Mouse (Mus musculus) left cerebral cortex, postnatal 10 days (tissue): ENCODE measurements around the gene Syt2. TPM values are rescaled to one million over a fixed set of nuclear protein-coding genes. Genes with fewer than 3 reads are reported as not detected.

ENCODE experiments used
- DNase-seq, 2 experiments: peaks; one replicate each; pipeline ENCODE4 v3.0.0; 2021 to 2022; ENCODE audit warnings: low spot score in 2 of 2, mixed read lengths in 1 of 2; ENCODE audit errors: extremely low spot score in 1 of 2
- intact Hi-C: fragments of 180-260 bp; cut with DNase I; formaldehyde crosslinking; loops from one replicate; pipeline ENCODE4 v1.15.1; 2025
- total RNA-seq, 2 experiments: library from RNA; stranded (reverse); gene quantifications; 2 replicates each; pipeline ENCODE4 v1.2.3; 2021

The Syt2 gene
- total RNA-seq, 2 experiments from 2014 or later = 17.5 to 23.2 TPM

DNA sequence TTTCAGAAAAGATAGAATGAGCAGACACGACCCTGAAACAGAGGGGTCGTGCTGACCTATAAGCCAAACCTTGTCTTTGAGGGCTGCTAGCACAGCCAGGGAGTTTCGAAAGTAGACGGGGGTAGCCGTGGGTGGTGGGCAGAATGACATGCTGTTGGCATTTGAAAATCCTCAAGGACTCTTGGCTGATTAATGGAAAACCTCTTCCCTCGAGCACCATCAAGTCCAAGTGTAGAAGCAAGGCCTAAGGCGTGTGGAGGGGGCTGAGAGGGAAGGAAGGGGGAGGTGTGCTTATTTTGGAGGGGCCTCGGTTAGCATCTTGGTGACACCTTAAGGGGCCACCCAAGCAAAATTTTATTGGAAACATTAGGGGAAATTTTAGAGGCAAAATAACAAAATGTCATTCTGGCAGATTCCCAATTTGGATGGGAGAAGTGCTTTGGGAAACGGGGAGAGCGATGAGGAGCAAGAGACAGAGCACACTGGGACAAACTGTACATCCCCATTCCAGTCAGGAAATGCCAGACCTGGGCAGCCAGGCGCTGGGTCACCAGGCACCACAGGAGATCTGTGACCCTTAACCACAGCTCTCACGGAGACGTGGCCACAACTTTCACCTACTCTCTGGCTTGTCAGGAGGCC, 109.2 kb downstream of the Syt2 start:
- no peak for DNase-seq
- intact Hi-C loops = no loop called here

DNA sequence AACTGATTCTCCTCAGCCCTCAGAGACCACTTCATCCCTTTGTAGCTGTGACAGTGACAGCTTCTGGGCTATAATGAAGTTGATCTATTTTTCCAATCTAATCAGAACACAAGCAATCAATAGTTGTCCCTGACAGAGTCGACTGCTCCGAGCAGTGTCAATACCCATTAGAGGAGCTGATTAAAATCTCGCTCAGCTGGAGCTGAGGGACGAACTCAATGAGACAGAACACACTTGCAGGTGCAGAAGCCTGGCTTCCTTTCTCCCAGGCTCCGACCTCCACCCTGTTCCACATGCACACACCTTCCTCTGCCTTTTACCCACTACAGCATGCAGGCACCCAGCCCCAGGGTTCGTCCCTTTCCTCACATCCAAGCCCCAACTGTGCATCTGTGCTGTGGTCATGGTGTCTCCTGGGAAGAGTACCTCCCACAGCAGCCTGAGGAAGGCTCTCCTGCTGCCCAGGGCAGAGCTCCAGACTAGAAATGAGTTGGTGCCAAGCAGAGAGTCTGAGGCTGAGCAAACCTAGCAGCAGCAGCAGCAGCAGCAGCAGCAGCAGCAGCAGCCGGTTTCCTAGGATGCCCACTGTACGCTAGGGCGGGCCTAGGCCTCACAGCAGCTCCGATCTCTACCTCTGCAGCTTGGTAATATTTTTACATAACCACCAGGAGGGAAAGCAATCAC, 109.9 kb downstream of the Syt2 start:
- no peak for DNase-seq
- intact Hi-C loops = no loop called here

GRCm38 (mm10) chr1:134757230-134757629, 110.8 kb downstream of the Syt2 start:
- intact Hi-C loops = no loop called here
- peak in 1 of 2 experiments; percentile 55 for DNase-seq

- intact Hi-C loops = no loop called here
- peak in 1 of 2 experiments; percentile 45 for DNase-seq
These were observed 112.7 kb downstream of the Syt2 start for GRCm38 (mm10) chr1:134759133-134759532.

GRCm38 (mm10) chr1:134760642-134761041, 114.2 kb downstream of the Syt2 start:
- DNase-seq = no peak
- intact Hi-C loops = no loop called here

- DNase-seq = no peak
- intact Hi-C loops = no loop called here
These were observed 115.1 kb downstream of the Syt2 start for GRCm38 (mm10) chr1:134761534-134761933.

DNA sequence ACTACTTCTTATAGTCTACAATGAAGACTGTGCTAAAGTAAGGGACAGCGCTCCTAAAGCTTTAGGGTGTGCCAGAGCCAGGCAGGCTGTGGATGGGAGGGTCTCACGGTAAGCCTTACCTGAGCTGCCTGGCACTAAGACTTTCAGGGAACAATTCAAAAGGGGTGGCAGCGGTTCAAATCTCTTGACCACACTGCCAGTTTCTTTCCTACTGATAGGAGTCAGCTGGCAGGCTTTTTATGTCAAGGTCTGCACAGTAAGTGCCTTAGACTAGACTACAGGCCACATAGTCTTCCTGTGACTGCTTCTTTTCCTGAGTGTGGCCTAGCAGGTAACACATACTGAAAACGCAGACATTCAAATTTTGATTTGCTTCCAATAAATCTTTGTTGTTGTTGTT, 116.8 kb downstream of the Syt2 start:
- intact Hi-C loops = no loop called here
- no peak for DNase-seq

DNA sequence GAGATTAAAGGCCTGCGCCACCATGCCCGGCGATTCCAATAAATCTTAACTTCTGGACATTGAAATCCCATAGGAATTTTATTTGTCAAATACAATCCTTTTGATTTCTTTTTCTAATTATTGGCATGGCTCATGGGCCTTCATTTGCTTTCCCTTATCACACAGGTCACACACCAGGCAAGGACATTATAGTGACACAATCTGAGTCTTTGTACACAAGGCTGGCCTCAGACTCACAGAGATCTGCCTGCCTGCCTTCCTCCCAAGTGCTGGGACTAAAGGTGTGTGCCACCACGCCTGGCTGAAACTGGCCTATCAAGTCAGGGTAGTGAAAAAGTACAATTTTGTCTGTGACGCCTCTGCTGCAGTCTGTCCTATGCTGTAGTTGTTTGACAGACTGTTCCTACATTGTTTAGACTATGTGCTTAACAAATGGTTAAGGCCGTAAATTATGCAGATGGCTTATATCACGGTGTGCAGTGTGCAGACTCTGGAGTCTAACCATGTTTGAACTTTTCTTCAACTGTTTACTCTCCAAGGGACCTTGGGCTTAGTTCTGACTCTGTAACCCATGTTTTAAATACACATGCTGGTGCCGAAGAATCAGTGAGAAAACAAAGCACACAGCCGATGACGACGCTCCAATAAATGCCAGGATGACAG, 117.4 kb downstream of the Syt2 start:
- intact Hi-C loops = no loop called here
- no peak for DNase-seq

- no peak for DNase-seq
- intact Hi-C loops = no loop called here
These were observed 118.5 kb downstream of the Syt2 start for GRCm38 (mm10) chr1:134764831-134765458.

- DNase-seq = no peak
- intact Hi-C loops = no loop called here
These were observed 120.0 kb downstream of the Syt2 start for GRCm38 (mm10) chr1:134766448-134766847.

- no peak for DNase-seq
- intact Hi-C loops = no loop called here
These were observed 123.8 kb downstream of the Syt2 start for GRCm38 (mm10) chr1:134770312-134770711.

GRCm38 (mm10) chr1:134771353-134771752, 124.9 kb downstream of the Syt2 start:
- intact Hi-C loops = no loop called here
- DNase-seq = no peak

GRCm38 (mm10) chr1:134771999-134772398, 125.5 kb downstream of the Syt2 start:
- intact Hi-C loops = no loop called here
- no peak for DNase-seq

- no peak for DNase-seq
- intact Hi-C loops = no loop called here
These were observed 126.3 kb downstream of the Syt2 start for GRCm38 (mm10) chr1:134772821-134773220.

- intact Hi-C loops = no loop called here
- no peak for DNase-seq
These were observed 126.8 kb downstream of the Syt2 start for GRCm38 (mm10) chr1:134773256-134773655.

- intact Hi-C loops = no loop called here
- no peak for DNase-seq
These were observed 127.8 kb downstream of the Syt2 start for GRCm38 (mm10) chr1:134774247-134774646.

GRCm38 (mm10) chr1:134774728-134775287, 128.3 kb downstream of the Syt2 start:
- DNase-seq = no peak
- intact Hi-C loops = no loop called here

DNA sequence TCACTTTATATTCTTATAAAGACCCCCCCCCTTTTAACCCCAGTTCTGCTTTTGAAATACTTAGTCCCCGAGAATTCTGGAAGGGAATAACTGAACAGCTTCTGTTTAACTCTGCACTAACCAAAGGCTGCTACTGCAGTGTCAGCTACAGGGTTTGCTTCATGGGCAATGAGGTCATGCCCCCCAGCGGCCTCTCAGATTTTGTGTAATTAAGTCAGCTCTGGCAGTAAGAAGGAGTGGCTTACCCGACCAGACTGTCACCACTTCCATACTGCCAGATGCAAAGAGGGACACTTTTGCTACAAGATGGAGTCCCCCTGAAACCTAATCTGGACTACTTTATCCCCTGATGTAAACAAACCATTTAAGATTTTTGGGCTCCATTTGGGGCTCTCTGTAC, 129.2 kb downstream of the Syt2 start:
- intact Hi-C loops = no loop called here
- DNase-seq = no peak

DNA sequence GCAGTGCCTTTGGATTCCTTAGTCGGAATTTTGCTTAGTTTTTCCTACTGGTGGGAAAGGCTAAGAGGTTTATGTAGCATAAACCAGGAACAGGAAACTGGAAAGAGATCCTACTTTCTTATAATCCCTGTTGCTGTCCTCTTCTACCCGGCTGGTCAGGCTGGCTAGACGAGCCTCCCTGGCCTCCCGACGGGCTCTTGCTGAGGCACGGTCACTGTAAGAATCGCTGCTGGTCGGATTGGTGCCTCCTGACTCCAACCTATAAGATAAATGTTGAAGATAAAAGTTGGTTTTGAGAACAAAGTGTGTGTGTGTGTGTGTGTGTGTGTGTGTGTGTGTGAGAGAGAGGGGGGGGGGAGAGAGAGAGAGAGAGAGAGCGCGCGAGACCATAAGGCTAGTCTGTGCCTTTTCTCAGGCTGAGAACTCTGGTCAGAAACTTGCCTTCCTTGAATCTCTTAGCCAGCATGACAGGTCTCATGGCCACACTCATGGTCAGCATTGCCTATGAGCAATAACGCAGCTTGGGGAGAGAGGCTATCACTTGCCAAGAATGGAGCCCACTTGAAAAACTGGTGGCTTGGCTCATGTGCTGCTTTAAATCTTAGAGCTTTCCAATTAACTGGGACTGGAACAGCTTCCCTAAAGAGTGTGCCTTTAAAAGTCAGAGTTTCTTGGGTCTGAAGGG, 130.9 kb downstream of the Syt2 start:
- DNase-seq = no peak
- intact Hi-C loops = no loop called here
